Mouse (Mus musculus) urinary bladder, postnatal 36 days (tissue): Measurements from ENCODE around the gene Olfr979.
"Not testable (repeated sequence)": the region's sequence is repeated elsewhere in the genome, so short reads cannot be mapped to it uniquely, and the experiment has no call there.

ENCODE experiments used
- DNase-seq, 2 experiments: peaks; one replicate each; pipeline ENCODE4 v3.0.0; 2022; ENCODE audit warnings: low spot score in 2 of 2, mixed read lengths in 1 of 2

The Olfr979 gene

DNA sequence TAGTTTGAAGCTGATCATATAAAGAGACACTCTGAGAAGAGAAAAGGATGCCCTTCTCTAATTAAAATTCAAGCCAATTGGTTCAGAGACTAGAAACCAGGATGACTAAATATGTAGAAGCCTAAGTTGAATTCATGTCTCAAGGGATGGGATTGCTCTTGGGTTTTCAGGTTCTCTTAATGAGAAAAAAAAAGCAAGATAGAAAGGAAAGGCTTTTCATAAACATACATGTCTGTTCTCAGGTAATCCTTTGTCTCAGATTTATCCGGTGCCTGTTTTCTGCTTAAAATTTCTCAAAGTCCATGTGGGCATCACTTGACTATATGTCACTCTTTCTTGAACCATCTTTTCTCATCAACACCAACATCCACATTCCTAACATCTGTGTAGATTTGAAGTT, at the start of gene Olfr979:
Gene Olfr979, minus strand, starts transcription at position 101 of the 400 bp plus-strand sequence.
- no peak for DNase-seq

DNA sequence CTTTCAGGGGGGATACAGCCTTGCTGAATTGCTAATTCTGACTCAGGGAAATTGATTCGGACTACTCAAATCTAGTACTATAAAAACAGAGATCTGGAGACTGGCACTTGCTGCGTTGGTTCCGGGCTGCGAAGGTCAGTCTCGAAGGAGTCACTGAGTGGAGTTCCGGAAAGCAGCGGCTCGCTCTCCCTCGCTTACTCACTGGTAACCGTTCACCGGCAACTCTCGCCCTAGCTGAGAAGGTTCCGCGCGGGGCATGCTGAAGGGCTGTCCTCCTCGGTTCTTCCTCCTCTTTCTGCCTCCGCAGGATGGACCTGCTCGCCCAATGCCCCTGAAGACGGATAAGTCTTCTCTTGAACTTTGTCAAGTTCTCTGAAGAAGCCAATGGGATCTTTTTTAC, 46.9 kb upstream of the Olfr979 start:
- no peak for DNase-seq

DNA sequence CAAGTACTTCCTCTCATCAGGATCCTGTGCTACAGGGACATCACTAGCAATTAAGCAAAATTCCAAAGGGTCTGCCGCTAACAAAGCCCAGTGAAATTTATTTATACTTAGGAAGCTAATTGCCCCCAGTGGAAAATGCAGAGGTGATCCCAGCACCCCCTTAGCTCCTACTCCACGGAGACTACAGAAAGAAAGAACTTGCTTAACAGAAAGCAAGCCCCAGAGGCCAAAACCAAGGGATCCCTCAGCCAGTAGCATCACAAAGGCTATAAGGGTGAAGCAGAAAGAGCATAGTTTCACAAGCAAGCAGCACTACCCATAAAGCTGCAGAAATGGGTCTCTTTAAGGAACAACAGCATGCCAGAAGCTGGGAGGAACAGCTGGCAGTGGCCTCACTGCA, 17.9 kb upstream of the Olfr979 start, which contains the start of gene Olfr981:
Gene Olfr981, plus strand, starts transcription at position 301 of the 400 bp plus-strand sequence.
- DNase-seq = no peak

DNA sequence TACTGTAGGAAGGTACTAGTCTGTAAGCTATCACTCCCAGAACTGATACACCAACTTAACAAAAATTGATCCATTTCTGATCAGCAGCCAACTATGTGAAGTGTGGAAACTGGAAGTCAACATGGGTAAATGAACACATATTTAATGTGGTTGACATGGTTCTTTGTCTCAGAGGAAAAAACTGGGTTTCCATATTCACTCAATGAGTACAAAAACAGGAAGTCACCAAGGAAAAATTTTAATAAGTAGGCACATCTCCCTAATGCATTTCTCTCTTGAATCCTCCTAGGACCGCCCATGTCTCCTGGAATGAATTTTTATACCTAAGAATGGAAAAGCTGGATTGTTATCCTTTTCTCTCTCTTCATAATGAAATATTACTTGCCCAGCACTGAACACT, 6.2 kb upstream of the Olfr979 start, which contains the start of gene Olfr980:
Gene Olfr980, minus strand, starts transcription at position 101 of the 400 bp plus-strand sequence.
- no peak for DNase-seq

DNA sequence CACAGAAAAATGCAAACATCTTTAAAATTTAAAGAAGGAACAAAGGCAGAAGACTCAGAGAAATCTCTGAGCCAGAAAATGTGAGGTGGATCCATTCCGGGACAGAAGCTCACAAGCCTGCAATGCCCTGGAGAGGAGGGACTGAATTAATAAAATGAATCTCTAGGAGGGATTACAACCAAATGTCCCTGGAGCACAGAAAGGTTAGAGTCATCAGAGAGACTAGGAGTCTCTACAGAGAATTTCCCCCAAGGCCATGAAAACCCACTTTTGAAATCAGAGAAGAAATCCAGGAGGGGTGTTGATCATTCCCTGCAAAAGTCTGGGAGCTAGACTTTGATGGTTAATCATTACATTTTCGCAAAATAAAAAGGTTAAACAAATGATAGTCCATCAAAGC, 11.5 kb downstream of the Olfr979 start, which contains the start of gene Olfr978:
Gene Olfr978, plus strand, starts transcription at position 301 of the 400 bp plus-strand sequence.
- no peak for DNase-seq

DNA sequence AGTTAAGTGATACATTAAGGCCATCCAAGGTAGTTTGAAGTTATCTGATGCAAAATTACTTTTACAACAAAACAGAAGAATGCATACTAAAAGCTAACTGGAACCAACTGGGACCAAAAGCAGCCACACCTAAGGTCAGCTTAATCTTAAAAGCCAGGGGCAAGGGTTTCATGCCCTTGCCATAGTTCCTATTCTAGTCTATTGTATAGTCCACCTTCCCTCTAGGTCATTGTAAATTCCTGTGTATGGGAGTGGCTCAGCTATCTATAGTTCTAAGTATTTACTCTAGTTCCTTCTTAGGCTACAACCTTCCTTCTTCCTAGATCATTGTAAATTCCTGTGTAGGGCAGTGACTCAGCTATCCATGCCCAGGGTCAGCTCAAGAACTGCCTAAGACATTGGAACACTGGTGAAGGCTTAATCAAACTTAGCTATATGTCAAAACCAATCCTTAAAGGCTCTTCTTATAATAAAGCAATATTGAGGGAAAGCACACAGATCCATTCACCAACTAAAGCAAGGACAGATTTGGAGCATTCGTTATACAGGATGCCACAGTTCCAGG, 26.6 kb downstream of the Olfr979 start:
- DNase-seq = not testable (repeated sequence)

DNA sequence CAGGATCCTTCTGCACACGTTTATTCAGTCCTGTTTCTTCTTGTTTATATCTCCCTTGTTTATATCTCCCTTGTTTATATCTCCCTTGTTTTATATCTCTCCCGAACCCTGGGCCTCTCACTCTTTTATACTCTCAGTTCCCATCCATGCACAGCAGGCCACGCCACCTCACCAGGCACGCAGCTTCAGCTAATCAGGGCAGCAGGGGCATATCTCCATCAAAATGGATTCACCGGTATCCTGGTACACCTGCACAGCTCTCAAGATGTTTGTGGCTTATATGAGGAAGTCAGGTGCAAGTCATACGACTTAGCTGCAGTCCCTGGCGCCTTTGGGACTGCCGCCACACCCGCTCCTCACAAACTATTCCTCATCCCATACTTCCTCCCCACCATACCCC, 42.2 kb downstream of the Olfr979 start, which contains the start of gene Olfr976:
Gene Olfr976, minus strand, starts transcription at position 101 of the 400 bp plus-strand sequence.
- DNase-seq = not testable (repeated sequence)

DNA sequence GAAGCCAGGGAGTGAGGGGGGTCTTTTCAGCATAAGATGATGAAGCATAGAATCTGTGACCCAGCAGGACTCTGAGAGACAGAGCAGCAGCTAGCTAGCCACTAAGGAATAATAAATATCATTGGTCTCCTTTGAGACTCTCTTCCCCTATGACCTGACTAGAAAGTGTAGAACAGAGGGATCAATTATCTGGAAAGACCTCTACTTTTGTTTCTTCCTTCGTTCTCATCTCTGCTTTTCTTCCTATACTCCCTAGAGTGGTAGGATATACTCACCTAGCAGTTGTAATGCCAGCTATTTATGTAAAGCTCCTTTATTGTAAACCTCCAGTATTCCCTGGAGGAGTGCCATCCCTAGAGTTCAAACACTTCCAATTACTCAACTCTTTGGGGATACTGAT, 51.3 kb downstream of the Olfr979 start, which contains the start of gene Olfr975:
Gene Olfr975, minus strand, starts transcription at position 101 of the 400 bp plus-strand sequence.
- DNase-seq = no peak
